In genomic region chr14:55757566-55757965, GRCm38 (mm10) we compare ENCODE assay signal across 17 mouse cellular contexts. TPM values are rescaled to one million over a fixed set of nuclear protein-coding genes. Genes with fewer than 3 reads are reported as not detected.
DNase-seq lines count a peak whose midpoint lies in the region; ATAC-seq and TF ChIP-seq lines count a peak whose summit lies in the region.
"Had no signal": no experiment of that assay in that cellular context is flagged by ENCODE, and none has a peak within 500 bp of the region (broad histone marks: within the 10 kb centered on the region; RNA-seq: fewer than 3 reads in every experiment).

No protein-coding gene starts in this region.

- no peak overlapping the region for H3K4me3 ChIP-seq in heart, embryonic 16.5 days (ENCODE audit: low read length)
- H3K4me3 ChIP-seq in heart, adult 2 months, result no peak overlapping the region
- H3K4me3 ChIP-seq in CH12.LX (replicated peaks in 1 of 3; ENCODE audit: low read depth in 2 of 3, low read length in 2 of 3, poor library complexity in 1 of 3), result no peak overlapping the region
- H3K4me3 ChIP-seq in intestine, embryonic 15.5 days (replicated peaks), result peak overlapping the region; percentile 8; the same call in 1 of the 2 replicates
- peak overlapping the region; percentile 32 for H3K4me3 ChIP-seq in liver, postnatal 0 days (ENCODE audit: low read depth, low read length)
- no peak overlapping the region for H3K4me3 ChIP-seq in midbrain, embryonic 16.5 days (ENCODE audit: low read depth, low read length)
- H3K4me3 ChIP-seq: hindbrain, embryonic 13.5 days had no signal

- WGBS in heart, embryonic 16.5 days, result 29% methylated on average over 6 of the region's 6 CpGs
- 17% methylated on average over 6 of the region's 6 CpGs for WGBS in heart, adult 2 months
- 72% methylated on average over 6 of the region's 6 CpGs for WGBS in intestine, embryonic 15.5 days
- WGBS in liver, postnatal 0 days (ENCODE audit: insufficient replicate concordance), result 21% methylated on average over 6 of the region's 6 CpGs
- 91% methylated on average over 6 of the region's 6 CpGs for WGBS in midbrain, embryonic 16.5 days

- no peak overlapping the region for H3K9ac ChIP-seq in heart, embryonic 16.5 days (ENCODE audit: low read length)
- H3K9ac ChIP-seq in heart, adult 2 months (ENCODE audit: low read depth, low read length), result no peak overlapping the region
- no peak overlapping the region for H3K9ac ChIP-seq in CH12.LX (ENCODE audit: insufficient read depth, low read depth)
- no peak overlapping the region for H3K9ac ChIP-seq in intestine, embryonic 15.5 days
- peak overlapping the region; percentile 37 for H3K9ac ChIP-seq in liver, postnatal 0 days (replicated peaks)
- no peak overlapping the region for H3K9ac ChIP-seq in midbrain, embryonic 16.5 days (ENCODE audit: low read depth, low read length)
- H3K9ac ChIP-seq: hindbrain, embryonic 13.5 days had no signal

- TF ChIP-seq POLR2A in heart, adult 2 months (IDR thresholded peaks at IDR 0.05; ENCODE audit: insufficient read depth, low read depth, low read length), result no peak
- TF ChIP-seq POLR2A in CH12.LX (IDR thresholded peaks at IDR 0.05; ENCODE audit: low read depth, low read length), result no peak

- no peak for TF ChIP-seq RAD21 in CH12.LX (IDR thresholded peaks at IDR 0.05; ENCODE audit: low read depth, low read length)

- in situ Hi-C loops in CH12.LX (cut with MboI; ENCODE audit: low pct_ligation_motif_present, low pct_unique_long_range_greater_than_20kb, low sequenced_read_pairs), result no loop called here

- H3K4me1 ChIP-seq in heart, embryonic 16.5 days (ENCODE audit: control insufficient read depth, insufficient read depth, low read length), result peaks cover 6% of the 10 kb centered on the region; the same call in 1 of the 2 replicates
- H3K4me1 ChIP-seq in heart, adult 2 months (ENCODE audit: control insufficient read depth, insufficient read depth, low read length), result peaks cover 3% of the 10 kb centered on the region
- H3K4me1 ChIP-seq in CH12.LX (ENCODE audit: control insufficient read depth in 1 of 2, insufficient read depth in 2 of 2), result peaks cover 0 to 7% of the 10 kb centered on the region in 2 experiments; a peak in 1 of 4 replicates
- H3K4me1 ChIP-seq in intestine, embryonic 15.5 days (replicated peaks), result peaks cover 8% of the 10 kb centered on the region
- H3K4me1 ChIP-seq in liver, postnatal 0 days (ENCODE audit: insufficient read depth), result peaks cover 20% of the 10 kb centered on the region
- H3K4me1 ChIP-seq in midbrain, embryonic 16.5 days (ENCODE audit: control insufficient read depth, insufficient read depth, low read length), result peaks cover 7% of the 10 kb centered on the region

- intact Hi-C loops in heart, adult 2 months (cut with DNase I), result no loop called here

- dilution Hi-C loops in CH12.LX (cut with MboI; ENCODE audit: extremely low pct_ligation_motif_present, extremely low pct_unique_long_range_greater_than_20kb, low sequenced_read_pairs), result no loop called here

- no peaks in the 10 kb centered on the region for H3K9me3 ChIP-seq in heart, embryonic 16.5 days (replicated peaks; ENCODE audit: control insufficient read depth, low read length)
- H3K9me3 ChIP-seq in CH12.LX (replicated peaks; ENCODE audit: low read length), result no peaks in the 10 kb centered on the region
- H3K9me3 ChIP-seq in intestine, embryonic 15.5 days, result no peaks in the 10 kb centered on the region
- H3K9me3 ChIP-seq in liver, postnatal 0 days (ENCODE audit: low read length), result no peaks in the 10 kb centered on the region
- H3K9me3 ChIP-seq in midbrain, embryonic 16.5 days (replicated peaks; ENCODE audit: control insufficient read depth, low read length, poor library complexity, severe bottlenecking), result no peaks in the 10 kb centered on the region
- H3K9me3 ChIP-seq: hindbrain, embryonic 13.5 days had no signal

- H3K27ac ChIP-seq in heart, embryonic 16.5 days (ENCODE audit: low read length), result no peak overlapping the region
- no peak overlapping the region for H3K27ac ChIP-seq in heart, adult 2 months
- no peak overlapping the region for H3K27ac ChIP-seq in CH12.LX (ENCODE audit: insufficient read depth, low read depth)
- H3K27ac ChIP-seq in intestine, embryonic 15.5 days, result peak overlapping the region; percentile 66; the same call in 1 of the 2 replicates
- peak overlapping the region; percentile 88 for H3K27ac ChIP-seq in liver, postnatal 0 days (ENCODE audit: low read depth)
- H3K27ac ChIP-seq in midbrain, embryonic 16.5 days (ENCODE audit: low read length), result no peak overlapping the region
- H3K27ac ChIP-seq: hindbrain, embryonic 13.5 days had no signal

- H3K36me3 ChIP-seq in heart, embryonic 16.5 days (ENCODE audit: control insufficient read depth, insufficient read depth), result peaks cover 30% of the 10 kb centered on the region
- no peaks in the 10 kb centered on the region for H3K36me3 ChIP-seq in heart, adult 2 months (ENCODE audit: control insufficient read depth, insufficient read depth, low read length)
- peaks cover 38 to 55% of the 10 kb centered on the region in 2 experiments for H3K36me3 ChIP-seq in CH12.LX (replicated peaks in 1 of 2; ENCODE audit: control insufficient read depth in 1 of 2, insufficient read depth in 1 of 2, low read length in 1 of 2)
- H3K36me3 ChIP-seq in intestine, embryonic 15.5 days, result peaks cover 27% of the 10 kb centered on the region
- H3K36me3 ChIP-seq in liver, postnatal 0 days (replicated peaks; ENCODE audit: insufficient read depth, low read length), result peaks cover 35% of the 10 kb centered on the region
- H3K36me3 ChIP-seq in midbrain, embryonic 16.5 days (ENCODE audit: control insufficient read depth, insufficient read depth, low read length), result peaks cover 32% of the 10 kb centered on the region

- TF ChIP-seq EP300 in heart, adult 2 months (IDR thresholded peaks at IDR 0.05; ENCODE audit: insufficient read depth, low read depth, low read length), result no peak
- no peak for TF ChIP-seq EP300 in CH12.LX (IDR thresholded peaks at IDR 0.05; ENCODE audit: low read length)
- TF ChIP-seq EP300 in liver, postnatal 0 days (IDR thresholded peaks at IDR 0.05; ENCODE audit: low read depth), result 0 out of 2 replicates have a peak, but pooled peaks have one; percentile 18

- no peak for ATAC-seq in heart, embryonic 16.5 days (replicated peaks; ENCODE audit: extremely low read depth, insufficient read depth, low FRiP score)
- peak; percentile 31; the same call in 1 of the 2 replicates for ATAC-seq in intestine, embryonic 15.5 days
- ATAC-seq in liver, postnatal 0 days, result peak; percentile 24; the same call in 1 of the 2 replicates
- no peak for ATAC-seq in midbrain, embryonic 16.5 days
- ATAC-seq: forebrain, embryonic 14.5 days had no signal

- 0 out of 2 replicates have a peak overlapping the region, but pooled peaks have one; percentile 21 for H3K4me2 ChIP-seq in heart, embryonic 16.5 days (ENCODE audit: low read depth, low read length)
- H3K4me2 ChIP-seq in CH12.LX (ENCODE audit: insufficient read depth, low read depth, poor library complexity, severe bottlenecking), result no peak overlapping the region
- peak overlapping the region; percentile 44 for H3K4me2 ChIP-seq in intestine, embryonic 15.5 days (replicated peaks)
- peak overlapping the region; percentile 63 for H3K4me2 ChIP-seq in liver, postnatal 0 days (ENCODE audit: low read depth, low read length)
- H3K4me2 ChIP-seq in midbrain, embryonic 16.5 days (ENCODE audit: low read length), result no peak overlapping the region
- H3K4me2 ChIP-seq: midbrain, embryonic 11.5 days had no signal

- no peak for DNase-seq in heart, adult 2 months
- no peak for DNase-seq in CH12.LX (ENCODE audit: extremely low read depth)
- no peak for DNase-seq in liver, postnatal 0 days
- no peak for DNase-seq in urinary bladder, postnatal 4 days (ENCODE audit: low spot score in 2 of 2)
- DNase-seq: adrenal gland, adult 8-10 months; cerebellum, adult 2 months; layer of hippocampus, adult 9-11 months; lung, postnatal 14 days; spleen, adult 18-20 months had no signal

- H3K79me2 ChIP-seq in heart, adult 2 months (replicated peaks; ENCODE audit: control insufficient read depth, insufficient read depth, low read length), result no peaks in the 10 kb centered on the region
- H3K79me2 ChIP-seq in CH12.LX (replicated peaks; ENCODE audit: control insufficient read depth, extremely low read depth, insufficient read depth, poor library complexity, severe bottlenecking), result no peaks in the 10 kb centered on the region

- TF ChIP-seq CTCF in heart, adult 2 months (IDR thresholded peaks at IDR 0.05), result no peak
- TF ChIP-seq CTCF in CH12.LX (conservative IDR thresholded peaks at IDR 0.05 in 1 of 2, IDR thresholded peaks at IDR 0.05 in 1 of 2; ENCODE audit: low read depth in 2 of 2, low read length in 2 of 2), result no peak
- no peak for TF ChIP-seq CTCF in liver, postnatal 0 days (IDR thresholded peaks at IDR 0.05; ENCODE audit: low read depth)

- H3K27me3 ChIP-seq in heart, embryonic 16.5 days (ENCODE audit: control insufficient read depth, insufficient read depth, low read length), result peaks cover 7% of the 10 kb centered on the region
- H3K27me3 ChIP-seq in heart, adult 2 months (ENCODE audit: control insufficient read depth, insufficient read depth, low read length), result 0 out of 2 replicates have a peak, but pooled peaks cover 2% of the 10 kb centered on the region
- no peaks in the 10 kb centered on the region for H3K27me3 ChIP-seq in CH12.LX (replicated peaks)
- H3K27me3 ChIP-seq in intestine, embryonic 15.5 days (replicated peaks), result peaks cover 11% of the 10 kb centered on the region
- H3K27me3 ChIP-seq in liver, postnatal 0 days (ENCODE audit: insufficient read depth, low read length), result peaks cover 16% of the 10 kb centered on the region; the same call in 1 of the 2 replicates
- peaks cover 8% of the 10 kb centered on the region for H3K27me3 ChIP-seq in midbrain, embryonic 16.5 days (ENCODE audit: control insufficient read depth, insufficient read depth, low read depth, low read length)

RNA-seq across cellular contexts. Expression of gene Cideb, which starts 0.7 kb away (rescaled TPM):
- polyA plus RNA-seq in heart, embryonic 16.5 days (2015; fragmentation: Nextera tagmentation; extraction: Ambion mirVana), result 1.3 and 1.8 TPM in 2 replicates
- total RNA-seq in heart, adult 2 months (2021), result under 1 TPM; 0.81 to 0.98 TPM
- 6.7 and 8.1 TPM in 2 replicates for polyA plus RNA-seq in heart, adult 2 months (2012; rRNA removed)
- total RNA-seq in CH12.LX (2012; rRNA removed) (2.3 and 2.6 TPM in 2 replicates), CH12.LX (2014; rRNA removed) (not detected in 2 replicates)
- 0.49 and 0.61 TPM in 2 replicates for polyA plus RNA-seq in CH12.LX (2012; ENCODE audit: insufficient read length, low read depth)
- 52.7 and 63.5 TPM in 2 replicates for polyA plus RNA-seq in intestine, embryonic 15.5 days (2015; fragmentation: Nextera tagmentation; extraction: Ambion mirVana)
- 191 and 192 TPM in 2 replicates for polyA plus RNA-seq in liver, postnatal 0 days (2015; fragmentation: Nextera tagmentation; extraction: Ambion mirVana)
- polyA plus RNA-seq in midbrain, embryonic 16.5 days (2015; fragmentation: Nextera tagmentation; extraction: Ambion mirVana), result 0.21 and 0.26 TPM in 2 replicates
- total RNA-seq: neutrophil, adult 5-6 weeks had no signal

RNA-seq across cellular contexts. Expression of gene Ltb4r2, which starts 3.7 kb away (rescaled TPM):
- 0.20 and 0.32 TPM in 2 replicates for polyA plus RNA-seq in heart, embryonic 16.5 days (2015; fragmentation: Nextera tagmentation; extraction: Ambion mirVana)
- under 1 TPM in 1 of 2 experiments, not detected in 1; 0.20 TPM for total RNA-seq in heart, adult 2 months (2021)
- polyA plus RNA-seq in heart, adult 2 months (2012; rRNA removed), result 0.06 and 0.20 TPM in 2 replicates
- 0.04 and 0.13 TPM in 2 replicates for total RNA-seq in CH12.LX (2012; rRNA removed)
- 0.05 TPM in 1 of 2 replicates, not detected in the other for total RNA-seq in CH12.LX (2014; rRNA removed)
- polyA plus RNA-seq in CH12.LX (2012; ENCODE audit: insufficient read length, low read depth), result not detected in 2 replicates
- polyA plus RNA-seq in intestine, embryonic 15.5 days (2015; fragmentation: Nextera tagmentation; extraction: Ambion mirVana), result 0.31 and 0.52 TPM in 2 replicates
- polyA plus RNA-seq in liver, postnatal 0 days (2015; fragmentation: Nextera tagmentation; extraction: Ambion mirVana), result 1.8 and 2.1 TPM in 2 replicates
- 0.51 and 0.59 TPM in 2 replicates for polyA plus RNA-seq in midbrain, embryonic 16.5 days (2015; fragmentation: Nextera tagmentation; extraction: Ambion mirVana)

RNA-seq across cellular contexts. Expression of gene Ltb4r1, which starts 8.2 kb away (rescaled TPM):
- polyA plus RNA-seq in heart, embryonic 16.5 days (2015; fragmentation: Nextera tagmentation; extraction: Ambion mirVana), result 0.59 and 0.66 TPM in 2 replicates
- total RNA-seq in heart, adult 2 months (2021), result under 1 TPM; 0.34 to 0.36 TPM
- polyA plus RNA-seq in heart, adult 2 months (2012; rRNA removed), result 0.76 TPM in 2 replicates
- total RNA-seq in CH12.LX (2012; rRNA removed), result 0.13 TPM in 1 of 2 replicates, not detected in the other
- 0.16 and 0.21 TPM in 2 replicates for total RNA-seq in CH12.LX (2014; rRNA removed)
- polyA plus RNA-seq in CH12.LX (2012; ENCODE audit: insufficient read length, low read depth), result 0.33 TPM in 1 of 2 replicates, not detected in the other
- 0.93 and 1.0 TPM in 2 replicates for polyA plus RNA-seq in intestine, embryonic 15.5 days (2015; fragmentation: Nextera tagmentation; extraction: Ambion mirVana)
- 21.6 and 22.0 TPM in 2 replicates for polyA plus RNA-seq in liver, postnatal 0 days (2015; fragmentation: Nextera tagmentation; extraction: Ambion mirVana)
- polyA plus RNA-seq in midbrain, embryonic 16.5 days (2015; fragmentation: Nextera tagmentation; extraction: Ambion mirVana), result 0.50 and 0.60 TPM in 2 replicates
- polyA plus RNA-seq: kidney, embryonic 14.5 days; midbrain, embryonic 11.5 days had no signal

RNA-seq across cellular contexts. Expression of gene Nop9, which starts 12.1 kb away (rescaled TPM):
- polyA plus RNA-seq in heart, embryonic 16.5 days (2015; fragmentation: Nextera tagmentation; extraction: Ambion mirVana), result 21.5 and 22.7 TPM in 2 replicates
- total RNA-seq in heart, adult 2 months (2021), result 10 to 100 TPM; 10.1 to 11.4 TPM
- 8.3 and 13.1 TPM in 2 replicates for polyA plus RNA-seq in heart, adult 2 months (2012; rRNA removed)
- total RNA-seq in CH12.LX (2012; rRNA removed) (38.5 and 45.7 TPM in 2 replicates), CH12.LX (2014; rRNA removed) (85.3 and 92.1 TPM in 2 replicates)
- polyA plus RNA-seq in CH12.LX (2012; ENCODE audit: insufficient read length, low read depth), result 76.9 and 89.1 TPM in 2 replicates
- polyA plus RNA-seq in intestine, embryonic 15.5 days (2015; fragmentation: Nextera tagmentation; extraction: Ambion mirVana), result 35.6 and 36.0 TPM in 2 replicates
- 13.2 and 14.5 TPM in 2 replicates for polyA plus RNA-seq in liver, postnatal 0 days (2015; fragmentation: Nextera tagmentation; extraction: Ambion mirVana)
- 25.9 and 28.0 TPM in 2 replicates for polyA plus RNA-seq in midbrain, embryonic 16.5 days (2015; fragmentation: Nextera tagmentation; extraction: Ambion mirVana)

RNA-seq across cellular contexts. Expression of gene Dhrs1, which starts 12.1 kb away (rescaled TPM):
- 71.1 and 76.3 TPM in 2 replicates for polyA plus RNA-seq in heart, embryonic 16.5 days (2015; fragmentation: Nextera tagmentation; extraction: Ambion mirVana)
- 10 to 100 TPM; 35.4 to 40.2 TPM for total RNA-seq in heart, adult 2 months (2021)
- 82.9 and 85.8 TPM in 2 replicates for polyA plus RNA-seq in heart, adult 2 months (2012; rRNA removed)
- 23.6 and 33.2 TPM in 2 replicates for total RNA-seq in CH12.LX (2012; rRNA removed)
- total RNA-seq in CH12.LX (2014; rRNA removed), result 22.1 and 26.1 TPM in 2 replicates
- 21.1 and 34.1 TPM in 2 replicates for polyA plus RNA-seq in CH12.LX (2012; ENCODE audit: insufficient read length, low read depth)
- polyA plus RNA-seq in intestine, embryonic 15.5 days (2015; fragmentation: Nextera tagmentation; extraction: Ambion mirVana), result 99.4 and 117 TPM in 2 replicates
- polyA plus RNA-seq in liver, postnatal 0 days (2015; fragmentation: Nextera tagmentation; extraction: Ambion mirVana), result 98.6 and 103 TPM in 2 replicates
- 72.3 and 75.3 TPM in 2 replicates for polyA plus RNA-seq in midbrain, embryonic 16.5 days (2015; fragmentation: Nextera tagmentation; extraction: Ambion mirVana)

Comparison
In these comparisons a context has a peak if more than half of its experiments do, and no peak if none do; other contexts are left out.
1. ATAC-seq: peak in intestine, embryonic 15.5 days (single experiment) and liver, postnatal 0 days (single experiment); none in heart, embryonic 16.5 days (single experiment) and midbrain, embryonic 16.5 days (single experiment).
2. H3K27ac ChIP-seq: peak in intestine, embryonic 15.5 days (single experiment) and liver, postnatal 0 days (single experiment); none in heart, embryonic 16.5 days (single experiment), heart, adult 2 months (single experiment), CH12.LX (single experiment) and midbrain, embryonic 16.5 days (single experiment).
3. H3K4me2 ChIP-seq: peak in heart, embryonic 16.5 days (single experiment), intestine, embryonic 15.5 days (single experiment) and liver, postnatal 0 days (single experiment); none in CH12.LX (single experiment) and midbrain, embryonic 16.5 days (single experiment).
4. H3K4me3 ChIP-seq: peak in intestine, embryonic 15.5 days (single experiment) and liver, postnatal 0 days (single experiment); none in heart, embryonic 16.5 days (single experiment), heart, adult 2 months (single experiment), CH12.LX (0 of 3) and midbrain, embryonic 16.5 days (single experiment).
5. RNA of gene Ltb4r1, which starts 8.2 kb away (polyA plus RNA-seq): 21.6 to 22.0 TPM in liver, postnatal 0 days; 0.93 to 1.0 TPM in intestine, embryonic 15.5 days, 0.76 TPM in heart, adult 2 months, 0.59 to 0.66 TPM in heart, embryonic 16.5 days, 0.50 to 0.60 TPM in midbrain, embryonic 16.5 days and 0.33 TPM in CH12.LX; every median in the first group is over 10 times any median in the second.